Mouse (Mus musculus) left cerebral cortex, adult 8-10 months (tissue): ENCODE data around the gene B3gnt2. TPM values are rescaled to one million over a fixed set of nuclear protein-coding genes. Genes with fewer than 3 reads are reported as not detected.

Experiments
- DNase-seq, 2 experiments: peaks; one replicate each; pipeline ENCODE4 v3.0.0; 2022; ENCODE audit warnings: low spot score in 2 of 2
- total RNA-seq, 4 experiments: library from RNA; stranded (reverse); gene quantifications; 2 replicates each; pipeline ENCODE4 v1.2.4; 2022

B3gnt2 gene
- total RNA-seq, 4 experiments from 2014 or later = 6.2 to 24.7 (median 14.2) TPM

- no peak for DNase-seq
These were observed 83.2 kb downstream of the B3gnt2 start for GRCm38 (mm10) chr11:22777531-22777930.

GRCm38 (mm10) chr11:22774821-22775220 lies 85.9 kb downstream of the B3gnt2 start:
- DNase-seq = no peak

GRCm38 (mm10) chr11:22766238-22766637 lies 94.5 kb downstream of the B3gnt2 start:
- no peak for DNase-seq

GRCm38 (mm10) chr11:22765425-22765824 lies 95.3 kb downstream of the B3gnt2 start:
- no peak for DNase-seq

GRCm38 (mm10) chr11:22763556-22764295 lies 97.0 kb downstream of the B3gnt2 start:
- no peak for DNase-seq

- no peak for DNase-seq
These were observed 97.7 kb downstream of the B3gnt2 start for GRCm38 (mm10) chr11:22763055-22763454.

- no peak for DNase-seq
These were observed 98.4 kb downstream of the B3gnt2 start for GRCm38 (mm10) chr11:22762236-22762927.

GRCm38 (mm10) chr11:22759783-22760182 lies 101.0 kb downstream of the B3gnt2 start:
- no peak for DNase-seq

GRCm38 (mm10) chr11:22756168-22756980 lies 104.4 kb downstream of the B3gnt2 start:
- DNase-seq = no peak

GRCm38 (mm10) chr11:22755180-22755579 lies 105.6 kb downstream of the B3gnt2 start:
- no peak for DNase-seq

GRCm38 (mm10) chr11:22752596-22752995 lies 108.2 kb downstream of the B3gnt2 start:
- no peak for DNase-seq

GRCm38 (mm10) chr11:22751592-22751991 lies 109.2 kb downstream of the B3gnt2 start:
- DNase-seq = no peak

GRCm38 (mm10) chr11:22747406-22747805 lies 113.4 kb downstream of the B3gnt2 start:
- no peak for DNase-seq

- no peak for DNase-seq
These were observed 115.4 kb downstream of the B3gnt2 start for GRCm38 (mm10) chr11:22745356-22745755.

- DNase-seq = no peak
These were observed 117.0 kb downstream of the B3gnt2 start for GRCm38 (mm10) chr11:22743561-22744269.

- DNase-seq = no peak
These were observed 118.6 kb downstream of the B3gnt2 start for GRCm38 (mm10) chr11:22741998-22742626.

- no peak for DNase-seq
These were observed 119.3 kb downstream of the B3gnt2 start for GRCm38 (mm10) chr11:22741436-22741835.

- no peak for DNase-seq
These were observed 121.1 kb downstream of the B3gnt2 start for GRCm38 (mm10) chr11:22739497-22740288.

- no peak for DNase-seq
These were observed 124.1 kb downstream of the B3gnt2 start for GRCm38 (mm10) chr11:22736521-22737225.
